13 mouse cellular contexts compared by ENCODE assay signal in genomic region chr14:32007654-32008335, GRCm38 (mm10). TPM values are rescaled to one million over a fixed set of nuclear protein-coding genes. Genes with fewer than 3 reads are reported as not detected.
"Had no signal": no experiment of that assay in that cellular context is flagged by ENCODE, and none has a peak within 500 bp of the region (broad histone marks: within the 10 kb centered on the region; RNA-seq: fewer than 3 reads in every experiment).

No protein-coding gene starts in this region.

- H3K36me3 ChIP-seq: intestine, embryonic 15.5 days; limb, embryonic 12.5 days; liver, embryonic 15.5 days; midbrain, embryonic 12.5 days; stomach, embryonic 15.5 days had no signal

- DNase-seq: kidney, postnatal 14 days; liver; lung, embryonic 14.5 days; right cerebral cortex, postnatal 14 days; thymus, adult 2 months; thymus, postnatal 25 days had no signal

- H3K27me3 ChIP-seq: intestine, embryonic 15.5 days; limb, embryonic 12.5 days; liver, embryonic 15.5 days; midbrain, embryonic 12.5 days; stomach, embryonic 15.5 days had no signal

- H3K4me3 ChIP-seq: intestine, embryonic 15.5 days; limb, embryonic 12.5 days; liver, embryonic 15.5 days; megakaryocyte, embryonic 14.5 days; midbrain, embryonic 12.5 days; stomach, embryonic 15.5 days had no signal

- H3K27ac ChIP-seq: intestine, embryonic 15.5 days; limb, embryonic 12.5 days; liver, embryonic 15.5 days; macrophage; midbrain, embryonic 12.5 days; stomach, embryonic 15.5 days had no signal

- H3K4me1 ChIP-seq: intestine, embryonic 15.5 days; limb, embryonic 12.5 days; liver, embryonic 15.5 days; stomach, embryonic 15.5 days had no signal

RNA-seq across cellular contexts. Expression of gene Galnt15, which starts 21.0 kb away (rescaled TPM):
- polyA plus RNA-seq: limb, embryonic 12.5 days; liver, embryonic 15.5 days; macrophage had no signal
